Mouse (Mus musculus) limb, embryonic 13.5 days (tissue): ENCODE measurements around the gene Trpm8. TPM values are rescaled to one million over a fixed set of nuclear protein-coding genes. Genes with fewer than 3 reads are reported as not detected.

ENCODE experiments used
- ATAC-seq: fragments of 200-750 bp; cut with Nextera tagmentation; 2 replicates; pipeline ENCODE4 v1.8.0; 2017; ENCODE audit warnings: low read depth, moderate number of reproducible peaks, moderate TSS enrichment; ENCODE audit not compliant: low FRiP score
- H3K27ac ChIP-seq: fragments of 300-500 bp; sonication (generic); 2 replicates; pipeline ENCODE4 v1.5.1; 2015; ENCODE audit warnings: inconsistent platforms, mild to moderate bottlenecking, moderate library complexity
- H3K27me3 ChIP-seq: fragments of 300-500 bp; sonication (generic); 2 replicates; pipeline ENCODE4 v1.6.1; 2015; ENCODE audit warnings: mild to moderate bottlenecking, inconsistent platforms
- H3K36me3 ChIP-seq: fragments of 300-500 bp; sonication (generic); 2 replicates; pipeline ENCODE4 v1.6.1; 2015; ENCODE audit warnings: inconsistent platforms, mild to moderate bottlenecking, moderate library complexity
- H3K4me1 ChIP-seq: fragments of 300-500 bp; sonication (generic); 2 replicates; pipeline ENCODE4 v1.6.1; 2015; ENCODE audit warnings: inconsistent platforms
- H3K4me2 ChIP-seq: fragments of 300-500 bp; sonication (generic); replicated peaks from 2 replicates; pipeline ENCODE4 v1.6.1; 2015; ENCODE audit warnings: inconsistent platforms, mild to moderate bottlenecking, moderate library complexity
- H3K4me3 ChIP-seq: fragments of 300-500 bp; sonication (generic); 2 replicates; pipeline ENCODE4 v1.5.1; 2015; ENCODE audit warnings: moderate library complexity, mild to moderate bottlenecking, inconsistent platforms
- H3K9ac ChIP-seq: fragments of 300-500 bp; sonication (generic); 2 replicates; pipeline ENCODE4 v1.6.1; 2015; ENCODE audit warnings: mild to moderate bottlenecking, inconsistent platforms
- H3K9me3 ChIP-seq: fragments of 300-500 bp; sonication (generic); 2 replicates; pipeline ENCODE4 v1.6.1; 2016; ENCODE audit warnings: inconsistent platforms
- WGBS: fragments of 180-500 bp; shearing (Covaris S2); methylation state at CpG from one replicate; pipeline ENCODE4 v1.1.7; 2015; 5-methylcytosine and 5-hydroxymethylcytosine counted together
- polyA plus RNA-seq: library from polyadenylated mRNA; unstranded; fragments of >200 nt; fragmentation: Nextera tagmentation; extraction: Ambion mirVana; gene quantifications from 2 replicates; pipeline ENCODE4 v1.2.1, GENCODE M21; 2015

The Trpm8 gene
- polyA plus RNA-seq, 1 experiment from 2014 or later: not detected

- no peaks in the 10 kb centered on the region for H3K9me3 ChIP-seq
- H3K4me3 ChIP-seq: no peak overlapping the region
- no peak overlapping the region for H3K4me2 ChIP-seq
- no peak overlapping the region for H3K9ac ChIP-seq
- H3K36me3 ChIP-seq: no peaks in the 10 kb centered on the region
- no peaks in the 10 kb centered on the region for H3K4me1 ChIP-seq
- ATAC-seq: no peak
- H3K27me3 ChIP-seq: no peaks in the 10 kb centered on the region
- no peak overlapping the region for H3K27ac ChIP-seq
These were observed 44.7 kb downstream of the Trpm8 start for GRCm38 (mm10) chr1:88322146-88322545.

GRCm38 (mm10) chr1:88323101-88323500 lies 45.6 kb downstream of the Trpm8 start:
- no peak for ATAC-seq
- Histone ChIP-seq H3K9ac (no peak overlapping the region), H3K27me3 (no peaks in the 10 kb centered on the region), H3K4me1 (no peaks in the 10 kb centered on the region), H3K36me3 (no peaks in the 10 kb centered on the region), H3K4me3 (no peak overlapping the region), H3K4me2 (no peak overlapping the region), H3K27ac (no peak overlapping the region), H3K9me3 (no peaks in the 10 kb centered on the region)
- WGBS: 80% methylated on average over 3 of the region's 3 CpGs

GRCm38 (mm10) chr1:88339481-88339880 lies 62.0 kb downstream of the Trpm8 start:
- WGBS: 81% methylated on average over 9 of the region's 9 CpGs

GRCm38 (mm10) chr1:88342615-88343014 lies 65.2 kb downstream of the Trpm8 start:
- no peak overlapping the region for H3K4me2 ChIP-seq
- peaks cover 11% of the 10 kb centered on the region for H3K4me1 ChIP-seq
- 87% methylated on average over 3 of the region's 3 CpGs for WGBS
- H3K27ac ChIP-seq: no peak overlapping the region
- no peaks in the 10 kb centered on the region for H3K36me3 ChIP-seq
- no peak overlapping the region for H3K9ac ChIP-seq
- H3K4me3 ChIP-seq: no peak overlapping the region
- ATAC-seq: no peak
- no peaks in the 10 kb centered on the region for H3K9me3 ChIP-seq
- 0 out of 2 replicates have a peak, but pooled peaks cover 2% of the 10 kb centered on the region for H3K27me3 ChIP-seq

More at GRCm38 (mm10) chr1:88339481-88339880, 62.0 kb downstream of the Trpm8 start:
- ATAC-seq: no peak
- Histone ChIP-seq H3K27me3 (no peaks in the 10 kb centered on the region), H3K4me1 (peaks cover 11% of the 10 kb centered on the region), H3K9me3 (no peaks in the 10 kb centered on the region), H3K4me3 (no peak overlapping the region), H3K27ac (no peak overlapping the region), H3K4me2 (no peak overlapping the region), H3K36me3 (no peaks in the 10 kb centered on the region), H3K9ac (no peak overlapping the region)

GRCm38 (mm10) chr1:88345580-88345979 lies 68.1 kb downstream of the Trpm8 start:
- Histone ChIP-seq H3K27me3 (0 out of 2 replicates have a peak, but pooled peaks cover 2% of the 10 kb centered on the region), H3K9me3 (no peaks in the 10 kb centered on the region), H3K4me1 (peaks cover 8% of the 10 kb centered on the region), H3K9ac (no peak overlapping the region), H3K4me3 (no peak overlapping the region), H3K36me3 (no peaks in the 10 kb centered on the region), H3K27ac (no peak overlapping the region), H3K4me2 (no peak overlapping the region)
- no peak for ATAC-seq
- 57% methylated on average over 3 of the region's 3 CpGs for WGBS

GRCm38 (mm10) chr1:88348496-88349005 lies 71.1 kb downstream of the Trpm8 start:
- Histone ChIP-seq H3K27me3 (0 out of 2 replicates have a peak, but pooled peaks cover 2% of the 10 kb centered on the region), H3K27ac (no peak overlapping the region), H3K4me3 (no peak overlapping the region), H3K9ac (no peak overlapping the region), H3K36me3 (no peaks in the 10 kb centered on the region), H3K4me1 (no peaks in the 10 kb centered on the region), H3K9me3 (no peaks in the 10 kb centered on the region; the same call in 1 of the 2 replicates), H3K4me2 (no peak overlapping the region)
- ATAC-seq: no peak
- WGBS: 84% methylated on average over 5 of the region's 5 CpGs

- no peak overlapping the region for H3K9ac ChIP-seq
- 0 out of 2 replicates have a peak, but pooled peaks cover 2% of the 10 kb centered on the region for H3K27me3 ChIP-seq
- no peak overlapping the region for H3K4me2 ChIP-seq
- H3K4me3 ChIP-seq: no peak overlapping the region
- no peaks in the 10 kb centered on the region for H3K36me3 ChIP-seq
- no peaks in the 10 kb centered on the region for H3K4me1 ChIP-seq
- H3K9me3 ChIP-seq: no peaks in the 10 kb centered on the region; the same call in 1 of the 2 replicates
- H3K27ac ChIP-seq: no peak overlapping the region
- 90% methylated on average over 9 of the region's 9 CpGs for WGBS
- ATAC-seq: no peak
These were observed 73.3 kb downstream of the Trpm8 start for GRCm38 (mm10) chr1:88350761-88351160.

- WGBS: 92% methylated on average over 12 of the region's 12 CpGs
- Histone ChIP-seq H3K4me1 (no peaks in the 10 kb centered on the region), H3K4me3 (no peak overlapping the region), H3K4me2 (no peak overlapping the region), H3K27me3 (no peaks in the 10 kb centered on the region), H3K36me3 (no peaks in the 10 kb centered on the region), H3K27ac (no peak overlapping the region), H3K9ac (no peak overlapping the region), H3K9me3 (no peaks in the 10 kb centered on the region; the same call in 1 of the 2 replicates)
- ATAC-seq: no peak
These were observed 77.6 kb downstream of the Trpm8 start for GRCm38 (mm10) chr1:88355025-88355424.

GRCm38 (mm10) chr1:88355681-88356080 lies 78.2 kb downstream of the Trpm8 start:
- no peak overlapping the region for H3K4me3 ChIP-seq
- no peak overlapping the region for H3K4me2 ChIP-seq
- no peaks in the 10 kb centered on the region for H3K27me3 ChIP-seq
- H3K9me3 ChIP-seq: no peaks in the 10 kb centered on the region; the same call in 1 of the 2 replicates
- 80% methylated on average over 3 of the region's 3 CpGs for WGBS
- ATAC-seq: no peak
- H3K4me1 ChIP-seq: no peaks in the 10 kb centered on the region
- no peak overlapping the region for H3K27ac ChIP-seq
- no peak overlapping the region for H3K9ac ChIP-seq
- no peaks in the 10 kb centered on the region for H3K36me3 ChIP-seq

- Histone ChIP-seq H3K4me3 (no peak overlapping the region), H3K36me3 (no peaks in the 10 kb centered on the region), H3K27ac (no peak overlapping the region), H3K9me3 (no peaks in the 10 kb centered on the region; the same call in 1 of the 2 replicates), H3K4me2 (no peak overlapping the region), H3K9ac (no peak overlapping the region), H3K27me3 (no peaks in the 10 kb centered on the region), H3K4me1 (no peaks in the 10 kb centered on the region)
- 82% methylated on average over 6 of the region's 6 CpGs for WGBS
- ATAC-seq: no peak
These were observed 79.2 kb downstream of the Trpm8 start for GRCm38 (mm10) chr1:88356616-88357015.

- Histone ChIP-seq H3K4me2 (no peak overlapping the region), H3K27ac (no peak overlapping the region), H3K36me3 (no peaks in the 10 kb centered on the region), H3K9me3 (no peaks in the 10 kb centered on the region), H3K9ac (no peak overlapping the region), H3K4me3 (no peak overlapping the region), H3K4me1 (no peaks in the 10 kb centered on the region), H3K27me3 (no peaks in the 10 kb centered on the region)
- WGBS: 35% methylated on average over 6 of the region's 6 CpGs
- ATAC-seq: peak; percentile 89
These were observed 80.1 kb downstream of the Trpm8 start for GRCm38 (mm10) chr1:88357458-88358090.

- H3K9me3 ChIP-seq: no peaks in the 10 kb centered on the region
- no peaks in the 10 kb centered on the region for H3K27me3 ChIP-seq
- no peak for ATAC-seq
- 74% methylated on average over 7 of the region's 7 CpGs for WGBS
- no peak overlapping the region for H3K9ac ChIP-seq
- H3K4me3 ChIP-seq: no peak overlapping the region
- H3K4me2 ChIP-seq: no peak overlapping the region
- H3K27ac ChIP-seq: no peak overlapping the region
- H3K36me3 ChIP-seq: no peaks in the 10 kb centered on the region
- H3K4me1 ChIP-seq: no peaks in the 10 kb centered on the region
These were observed 80.7 kb downstream of the Trpm8 start for GRCm38 (mm10) chr1:88358102-88358654.
